Comparison of ENCODE assay signal across 14 mouse cellular contexts in the genomic region with DNA sequence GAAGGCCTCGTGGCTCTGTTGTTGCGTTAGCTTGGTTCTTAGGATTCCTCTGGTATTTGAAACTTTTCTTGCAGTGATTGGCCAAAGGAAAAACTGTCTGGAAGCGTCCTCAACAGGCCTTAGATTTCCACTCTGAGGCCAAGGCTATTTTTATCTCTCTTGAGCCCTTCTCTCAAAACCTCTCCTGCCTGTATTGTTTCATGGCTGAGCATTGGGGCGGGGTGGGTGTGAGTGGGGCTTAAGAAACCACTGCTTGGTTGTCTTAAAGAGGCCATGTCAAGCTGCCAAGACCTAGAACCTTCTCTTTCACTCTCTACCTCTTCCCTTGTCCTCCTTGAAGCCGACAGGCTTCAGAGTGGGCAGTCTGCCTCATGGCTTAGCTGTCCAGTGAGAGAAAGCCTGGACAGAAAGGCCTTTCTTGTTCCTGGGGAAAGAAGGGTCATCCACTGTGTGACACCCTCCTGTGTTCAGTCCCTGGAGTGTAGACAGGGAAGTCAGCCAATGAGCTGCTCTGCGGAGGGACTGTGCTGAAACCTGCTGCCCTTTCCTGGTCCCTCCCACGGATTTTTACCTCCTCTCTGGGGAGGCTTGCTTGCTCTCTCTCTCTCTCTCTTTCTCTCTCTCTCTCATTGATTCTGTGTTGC. TPM values are rescaled to one million over a fixed set of nuclear protein-coding genes. Genes with fewer than 3 reads are reported as not detected.
DNase-seq lines count a peak whose midpoint lies in the region; ATAC-seq and TF ChIP-seq lines count a peak whose summit lies in the region.
"Had no signal": no experiment of that assay in that cellular context is flagged by ENCODE, and none has a peak within 500 bp of the region (broad histone marks: within the 10 kb centered on the region; RNA-seq: fewer than 3 reads in every experiment).

No protein-coding gene starts in this region.

- H3K4me1 ChIP-seq in heart, embryonic 15.5 days (replicated peaks): peaks cover 19% of the 10 kb centered on the region
- peaks cover 12% of the 10 kb centered on the region for H3K4me1 ChIP-seq in hindbrain, embryonic 13.5 days (replicated peaks)
- H3K4me1 ChIP-seq in midbrain, embryonic 13.5 days (replicated peaks): no peaks in the 10 kb centered on the region

- no peak overlapping the region; the same call in 1 of the 2 replicates for H3K4me3 ChIP-seq in gastrocnemius, adult 2 months
- H3K4me3 ChIP-seq in heart, embryonic 15.5 days: no peak overlapping the region
- no peak overlapping the region for H3K4me3 ChIP-seq in hindbrain, embryonic 13.5 days
- H3K4me3 ChIP-seq in midbrain, embryonic 13.5 days (replicated peaks): no peak overlapping the region
- H3K4me3 ChIP-seq: neural tube, embryonic 15.5 days had no signal

- H3K27me3 ChIP-seq in heart, embryonic 15.5 days: no peaks in the 10 kb centered on the region
- H3K27me3 ChIP-seq in hindbrain, embryonic 13.5 days: no peaks in the 10 kb centered on the region
- H3K27me3 ChIP-seq in midbrain, embryonic 13.5 days: no peaks in the 10 kb centered on the region
- H3K27me3 ChIP-seq: neural tube, embryonic 15.5 days had no signal

- 45% methylated on average over 7 of the region's 7 CpGs for WGBS in heart, embryonic 15.5 days
- 82% methylated on average over 7 of the region's 7 CpGs for WGBS in hindbrain, embryonic 13.5 days
- WGBS in midbrain, embryonic 13.5 days: 80% methylated on average over 7 of the region's 7 CpGs

- intact Hi-C loops in gastrocnemius, adult 2 months (cut with DNase I): no loop called here
- intact Hi-C loops in gastrocnemius, postnatal 36 days (cut with DNase I): loop anchor here (5.0 kb wide), 1 partner anchor 180 kb away; no protein-coding TSS in a partner anchor

- peak; percentile 39 for DNase-seq in gastrocnemius, adult 2 months
- DNase-seq in gastrocnemius, postnatal 36 days: no peak
- peak; percentile 12 for DNase-seq in adipocyte (ENCODE audit: low spot score)
- DNase-seq in lung, postnatal 10 days: peak; percentile 77
- DNase-seq in right cerebral cortex, postnatal 10 days (ENCODE audit: low spot score in 2 of 2): no peak
- DNase-seq: cerebellum, postnatal 10 days; forebrain, postnatal 0 days; liver, postnatal 0 days had no signal

- no peak for TF ChIP-seq CTCF in gastrocnemius, adult 2 months (IDR thresholded peaks at IDR 0.05)

- no peak overlapping the region for H3K4me2 ChIP-seq in heart, embryonic 15.5 days
- H3K4me2 ChIP-seq in hindbrain, embryonic 13.5 days: no peak overlapping the region
- H3K4me2 ChIP-seq in midbrain, embryonic 13.5 days (replicated peaks): no peak overlapping the region
- H3K4me2 ChIP-seq: neural tube, embryonic 15.5 days had no signal

- no peak for ATAC-seq in heart, embryonic 15.5 days (replicated peaks; ENCODE audit: insufficient number of reproducible peaks, insufficient read depth, low FRiP score, low read depth)
- ATAC-seq in hindbrain, embryonic 13.5 days (ENCODE audit: low FRiP score): no peak
- no peak for ATAC-seq in midbrain, embryonic 13.5 days
- ATAC-seq: forebrain, postnatal 0 days; hindbrain, embryonic 16.5 days; liver, postnatal 0 days; midbrain, embryonic 16.5 days had no signal

- H3K9me3 ChIP-seq in heart, embryonic 15.5 days (replicated peaks): no peaks in the 10 kb centered on the region
- no peaks in the 10 kb centered on the region for H3K9me3 ChIP-seq in hindbrain, embryonic 13.5 days
- H3K9me3 ChIP-seq in midbrain, embryonic 13.5 days: no peaks in the 10 kb centered on the region
- H3K9me3 ChIP-seq: neural tube, embryonic 15.5 days had no signal

- H3K36me3 ChIP-seq in heart, embryonic 15.5 days: peaks cover 4% of the 10 kb centered on the region; the same call in 1 of the 2 replicates
- H3K36me3 ChIP-seq in hindbrain, embryonic 13.5 days: no peaks in the 10 kb centered on the region
- no peaks in the 10 kb centered on the region for H3K36me3 ChIP-seq in midbrain, embryonic 13.5 days
- H3K36me3 ChIP-seq: neural tube, embryonic 15.5 days had no signal

- no peak overlapping the region; the same call in 1 of the 2 replicates for H3K9ac ChIP-seq in heart, embryonic 15.5 days
- H3K9ac ChIP-seq in hindbrain, embryonic 13.5 days: no peak overlapping the region
- H3K9ac ChIP-seq in midbrain, embryonic 13.5 days (replicated peaks): no peak overlapping the region
- H3K9ac ChIP-seq: forebrain, postnatal 0 days; liver, postnatal 0 days; neural tube, embryonic 15.5 days had no signal

- H3K27ac ChIP-seq in gastrocnemius, adult 2 months: peak overlapping the region; percentile 73
- H3K27ac ChIP-seq in heart, embryonic 15.5 days: peak overlapping the region; percentile 33
- no peak overlapping the region for H3K27ac ChIP-seq in hindbrain, embryonic 13.5 days
- no peak overlapping the region for H3K27ac ChIP-seq in midbrain, embryonic 13.5 days
- H3K27ac ChIP-seq: neural tube, embryonic 15.5 days had no signal

RNA-seq across cellular contexts. Expression of gene Ctdspl, which starts 48.8 kb away (rescaled TPM):
- 1 to 10 TPM; 3.5 to 5.9 TPM for total RNA-seq in gastrocnemius, adult 2 months (2021)
- 1 to 10 TPM; 4.9 to 5.1 TPM for total RNA-seq in gastrocnemius, postnatal 36 days (2021)
- 7.1 and 8.9 TPM in 2 replicates for polyA plus RNA-seq in heart, embryonic 15.5 days (2015; fragmentation: Nextera tagmentation; extraction: Ambion mirVana)
- 7.3 and 8.1 TPM in 2 replicates for polyA plus RNA-seq in hindbrain, embryonic 13.5 days (2015; fragmentation: Nextera tagmentation; extraction: Ambion mirVana)
- polyA plus RNA-seq in midbrain, embryonic 13.5 days (2015; fragmentation: Nextera tagmentation; extraction: Ambion mirVana): 5.2 and 6.2 TPM in 2 replicates

Comparison
In these comparisons a context has a peak if more than half of its experiments do, and no peak if none do; other contexts are left out.
1. DNase-seq: peak in gastrocnemius, adult 2 months (single experiment), adipocyte (single experiment) and lung, postnatal 10 days (single experiment); none in gastrocnemius, postnatal 36 days (0 of 2) and right cerebral cortex, postnatal 10 days (0 of 2).
2. H3K27ac ChIP-seq: peak in gastrocnemius, adult 2 months (single experiment) and heart, embryonic 15.5 days (single experiment); none in hindbrain, embryonic 13.5 days (single experiment) and midbrain, embryonic 13.5 days (single experiment).